Mouse (Mus musculus): Measurements from ENCODE around the gene Eif1. TPM values are rescaled to one million over a fixed set of nuclear protein-coding genes. Genes with fewer than 3 reads are reported as not detected.

The Eif1 gene
- polyA plus RNA-seq, 1 experiment from 2014 or later, result 1,748 TPM

Other genes starting within 250 kb of the Eif1 start
- gene Krt32, start 231.7 kb upstream of the Eif1 start, polyA plus RNA-seq (2015; fragmentation: Nextera tagmentation; extraction: Ambion mirVana), result 6.4 and 7.2 TPM in 2 replicates
- 23.0 and 37.6 TPM in 2 replicates for gene Krt35, start 223.6 kb upstream of the Eif1 start, polyA plus RNA-seq (2015; fragmentation: Nextera tagmentation; extraction: Ambion mirVana)
- gene Krt36, start 214.3 kb upstream of the Eif1 start, polyA plus RNA-seq (2015; fragmentation: Nextera tagmentation; extraction: Ambion mirVana), result 0.76 and 1.9 TPM in 2 replicates
- gene Krt13, start 198.3 kb upstream of the Eif1 start, polyA plus RNA-seq (2015; fragmentation: Nextera tagmentation; extraction: Ambion mirVana), result 155 and 225 TPM in 2 replicates
- 1,131 and 1,207 TPM in 2 replicates for gene Krt15, start 184.0 kb upstream of the Eif1 start, polyA plus RNA-seq (2015; fragmentation: Nextera tagmentation; extraction: Ambion mirVana)
- gene Krt19, start 171.2 kb upstream of the Eif1 start, polyA plus RNA-seq (2015; fragmentation: Nextera tagmentation; extraction: Ambion mirVana), result 227 and 305 TPM in 2 replicates
- not detected in 2 replicates for gene Krt9, start 126.6 kb upstream of the Eif1 start, polyA plus RNA-seq (2015; fragmentation: Nextera tagmentation; extraction: Ambion mirVana)
- gene Krt14, start 112.3 kb upstream of the Eif1 start, polyA plus RNA-seq (2015; fragmentation: Nextera tagmentation; extraction: Ambion mirVana), result 1,122 and 1,244 TPM in 2 replicates
- gene Krt16, start 71.0 kb upstream of the Eif1 start, polyA plus RNA-seq (2015; fragmentation: Nextera tagmentation; extraction: Ambion mirVana), result 6.9 and 7.0 TPM in 2 replicates
- 399 and 504 TPM in 2 replicates for gene Krt17, start 58.9 kb upstream of the Eif1 start, polyA plus RNA-seq (2015; fragmentation: Nextera tagmentation; extraction: Ambion mirVana)
- gene Krt42, start 50.0 kb upstream of the Eif1 start, polyA plus RNA-seq (2015; fragmentation: Nextera tagmentation; extraction: Ambion mirVana), result 0.25 and 0.37 TPM in 2 replicates
- 6.0 and 6.7 TPM in 2 replicates for gene Gast, start 14.5 kb downstream of the Eif1 start, polyA plus RNA-seq (2015; fragmentation: Nextera tagmentation; extraction: Ambion mirVana)
- 7.0 and 10.6 TPM in 2 replicates for gene Hap1, start 36.2 kb downstream of the Eif1 start, polyA plus RNA-seq (2015; fragmentation: Nextera tagmentation; extraction: Ambion mirVana)
- gene Jup, start 77.9 kb downstream of the Eif1 start, polyA plus RNA-seq (2015; fragmentation: Nextera tagmentation; extraction: Ambion mirVana), result 232 and 256 TPM in 2 replicates
- gene P3h4, start 95.0 kb downstream of the Eif1 start, polyA plus RNA-seq (2015; fragmentation: Nextera tagmentation; extraction: Ambion mirVana), result 89.9 and 91.1 TPM in 2 replicates
- 212 TPM in 2 replicates for gene Fkbp10, start 95.8 kb downstream of the Eif1 start, polyA plus RNA-seq (2015; fragmentation: Nextera tagmentation; extraction: Ambion mirVana)
- 134 and 135 TPM in 2 replicates for gene Nt5c3b, start 121.9 kb downstream of the Eif1 start, polyA plus RNA-seq (2015; fragmentation: Nextera tagmentation; extraction: Ambion mirVana)
- gene Klhl10, start 122.0 kb downstream of the Eif1 start, polyA plus RNA-seq (2015; fragmentation: Nextera tagmentation; extraction: Ambion mirVana), result 1.1 and 1.2 TPM in 2 replicates
- 8.2 and 9.9 TPM in 2 replicates for gene Klhl11, start 152.9 kb downstream of the Eif1 start, polyA plus RNA-seq (2015; fragmentation: Nextera tagmentation; extraction: Ambion mirVana)
- gene Acly, start 208.1 kb downstream of the Eif1 start, polyA plus RNA-seq (2015; fragmentation: Nextera tagmentation; extraction: Ambion mirVana), result 137 and 152 TPM in 2 replicates
- 3.9 and 6.0 TPM in 2 replicates for gene Ttc25, start 225.7 kb downstream of the Eif1 start, polyA plus RNA-seq (2015; fragmentation: Nextera tagmentation; extraction: Ambion mirVana)

Data from embryonic facial prominence, embryonic 15.5 days (tissue).